Mouse (Mus musculus): Measurements from ENCODE around the gene Stx18.

The Stx18 gene

GRCm38 (mm10) chr5:38082589-38082988 is 44.0 kb downstream of the Stx18 start:
- DNase-seq: no peak

GRCm38 (mm10) chr5:38083362-38083761 is 44.8 kb downstream of the Stx18 start:
- no peak for DNase-seq

GRCm38 (mm10) chr5:38084616-38085015 is 46.1 kb downstream of the Stx18 start:
- no peak for DNase-seq

DNA sequence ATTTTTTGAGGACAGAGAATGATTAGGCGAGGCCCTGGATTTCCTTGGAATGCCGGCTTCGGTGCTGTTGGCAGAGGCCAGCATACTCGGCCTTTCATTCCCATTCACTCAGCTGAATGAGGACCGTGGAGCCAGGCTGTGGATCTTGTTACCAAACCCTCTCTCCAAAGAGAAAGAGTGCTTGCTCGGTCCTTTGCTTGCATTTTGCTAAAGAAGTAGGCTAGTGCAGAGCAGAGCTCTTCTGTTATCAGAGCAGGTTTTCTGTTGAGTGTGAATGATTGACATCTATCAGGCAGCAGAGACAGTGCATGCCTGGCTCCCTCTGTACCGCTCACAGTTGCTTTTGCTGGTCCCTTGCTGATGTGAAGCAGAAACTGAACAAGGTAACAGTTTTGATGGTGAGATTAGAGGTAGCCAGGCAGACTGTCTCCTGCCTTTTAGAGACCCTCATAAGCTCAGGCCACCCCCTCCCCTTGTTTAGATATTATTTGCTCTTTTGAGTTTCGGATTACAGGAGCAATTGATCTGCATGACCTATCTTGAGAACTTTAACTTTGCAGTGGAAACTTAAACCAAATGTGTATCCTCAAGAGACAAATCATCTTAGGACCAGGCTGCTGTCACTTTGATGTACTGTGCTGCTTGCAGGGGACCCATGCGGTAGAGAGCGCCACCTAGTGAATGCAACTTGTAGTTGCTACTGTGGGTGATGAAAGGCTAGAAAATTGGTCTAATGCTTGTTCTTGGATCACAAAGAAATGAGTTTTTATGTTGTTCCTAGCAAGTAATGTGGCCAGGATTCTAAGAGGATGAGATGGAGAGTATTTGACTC is 47.2 kb downstream of the Stx18 start:
- no peak for DNase-seq

GRCm38 (mm10) chr5:38090111-38090510 is 51.6 kb downstream of the Stx18 start:
- DNase-seq: no peak

DNA sequence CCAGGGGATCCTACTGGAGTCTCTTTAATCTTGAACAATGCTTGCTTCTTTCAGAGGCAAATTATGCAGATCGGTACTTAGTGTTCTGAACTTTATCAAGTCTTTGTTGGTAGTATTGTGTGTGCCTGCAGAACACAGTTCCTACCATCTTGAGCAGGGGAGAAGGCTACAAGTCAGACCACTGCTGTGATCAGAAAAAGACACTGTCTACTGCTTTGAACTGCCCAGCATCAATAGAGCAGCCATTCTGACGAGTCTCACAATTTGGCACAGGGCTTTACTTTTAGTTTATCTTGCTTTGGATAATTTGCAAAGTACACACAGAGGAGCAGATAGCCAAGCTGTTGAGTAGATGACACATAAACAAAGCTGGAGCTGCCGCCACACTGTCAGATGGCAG is 52.0 kb downstream of the Stx18 start:
- DNase-seq: no peak

- DNase-seq: no peak
Measured at GRCm38 (mm10) chr5:38091046-38091965, 52.8 kb downstream of the Stx18 start.

GRCm38 (mm10) chr5:38091966-38092304 is 53.4 kb downstream of the Stx18 start:
- no peak for DNase-seq

DNA sequence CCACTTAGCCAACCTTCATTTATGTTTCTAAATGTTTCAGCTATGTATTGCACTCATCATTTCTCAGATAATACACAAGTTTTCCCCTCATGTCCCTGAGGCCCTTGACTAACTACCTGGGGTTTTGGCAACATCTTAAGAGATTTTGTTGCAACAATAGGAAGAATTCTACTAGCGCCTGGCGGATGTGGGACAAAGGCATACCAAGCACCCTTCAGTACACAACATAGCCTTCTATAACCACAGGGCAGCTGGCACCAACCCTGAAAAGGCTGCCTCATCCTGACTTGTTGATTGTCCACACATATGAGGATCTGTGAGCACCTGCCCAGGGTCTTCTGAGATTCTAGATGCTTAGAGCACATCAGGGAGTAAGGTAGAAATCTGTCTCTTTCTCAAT is 55.8 kb downstream of the Stx18 start:
- DNase-seq: no peak

- DNase-seq: no peak
Measured at GRCm38 (mm10) chr5:38097501-38098093, 59.1 kb downstream of the Stx18 start.

- no peak for DNase-seq
Measured at GRCm38 (mm10) chr5:38099139-38099676, 60.7 kb downstream of the Stx18 start.

DNA sequence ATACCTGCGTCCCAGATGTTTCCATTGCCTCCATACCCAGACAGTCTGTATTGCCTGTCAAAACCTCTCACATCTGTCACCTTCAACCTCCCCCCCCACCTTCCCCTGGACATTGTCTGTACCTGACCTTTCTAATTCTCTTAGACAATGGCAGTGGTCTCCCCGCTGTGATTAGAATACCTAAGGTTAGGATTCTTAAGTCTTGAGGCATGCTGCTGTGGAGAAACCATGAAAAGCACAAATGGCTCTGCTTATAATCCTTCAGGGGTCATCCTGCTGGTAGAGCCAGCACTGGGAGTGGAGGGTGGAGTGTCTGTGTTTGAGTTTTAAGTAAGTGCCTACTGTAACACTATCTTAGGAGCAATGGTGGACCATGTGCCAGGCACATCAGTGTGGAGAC is 64.4 kb downstream of the Stx18 start:
- no peak for DNase-seq

- DNase-seq: no peak
Measured at GRCm38 (mm10) chr5:38106080-38106697, 67.6 kb downstream of the Stx18 start.

- DNase-seq: no peak
Measured at GRCm38 (mm10) chr5:38106807-38107206, 68.3 kb downstream of the Stx18 start.

DNA sequence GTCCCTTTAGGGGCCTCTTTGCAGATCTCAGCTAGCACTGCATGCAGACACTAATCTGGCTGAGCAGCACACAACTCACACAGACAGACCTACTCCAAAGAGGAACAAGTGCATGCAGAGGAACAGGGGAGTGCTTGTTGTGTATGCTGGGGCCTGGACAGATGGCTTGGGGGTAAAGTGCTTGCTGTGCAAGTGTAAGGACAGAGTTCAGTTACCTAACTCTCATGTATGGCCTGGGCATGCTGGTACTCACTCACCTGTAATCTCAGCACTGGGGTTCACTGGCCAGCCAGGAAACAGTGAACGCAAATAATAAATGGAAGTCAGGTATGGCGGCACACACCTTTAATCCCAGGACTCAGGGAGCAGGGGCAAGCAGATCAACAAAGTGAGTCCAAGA is 76.0 kb downstream of the Stx18 start:
- no peak for DNase-seq

DNA sequence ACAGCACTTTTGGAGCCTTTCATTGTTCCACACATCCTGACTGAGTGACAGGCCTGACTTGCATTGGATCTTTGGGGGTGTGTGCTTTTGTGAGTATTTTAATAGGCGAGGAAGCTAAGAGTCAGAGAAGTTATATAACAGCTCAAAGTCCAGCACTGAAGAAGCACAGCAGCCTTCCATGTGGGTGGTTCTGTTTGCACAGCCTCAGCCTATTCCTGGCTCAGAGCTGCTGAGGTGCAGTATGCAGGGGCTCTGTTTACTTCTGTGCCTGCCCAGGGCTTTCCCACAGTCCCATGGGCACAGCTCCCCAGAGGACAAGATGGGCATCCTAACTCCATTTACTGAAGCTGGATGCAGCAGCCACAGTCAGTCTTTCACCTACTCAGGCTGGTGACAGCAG is 78.5 kb downstream of the Stx18 start:
- DNase-seq: no peak

- no peak for DNase-seq
Measured at GRCm38 (mm10) chr5:38119268-38119667, 80.7 kb downstream of the Stx18 start.

GRCm38 (mm10) chr5:38121699-38122098 is 83.2 kb downstream of the Stx18 start:
- no peak for DNase-seq

DNA sequence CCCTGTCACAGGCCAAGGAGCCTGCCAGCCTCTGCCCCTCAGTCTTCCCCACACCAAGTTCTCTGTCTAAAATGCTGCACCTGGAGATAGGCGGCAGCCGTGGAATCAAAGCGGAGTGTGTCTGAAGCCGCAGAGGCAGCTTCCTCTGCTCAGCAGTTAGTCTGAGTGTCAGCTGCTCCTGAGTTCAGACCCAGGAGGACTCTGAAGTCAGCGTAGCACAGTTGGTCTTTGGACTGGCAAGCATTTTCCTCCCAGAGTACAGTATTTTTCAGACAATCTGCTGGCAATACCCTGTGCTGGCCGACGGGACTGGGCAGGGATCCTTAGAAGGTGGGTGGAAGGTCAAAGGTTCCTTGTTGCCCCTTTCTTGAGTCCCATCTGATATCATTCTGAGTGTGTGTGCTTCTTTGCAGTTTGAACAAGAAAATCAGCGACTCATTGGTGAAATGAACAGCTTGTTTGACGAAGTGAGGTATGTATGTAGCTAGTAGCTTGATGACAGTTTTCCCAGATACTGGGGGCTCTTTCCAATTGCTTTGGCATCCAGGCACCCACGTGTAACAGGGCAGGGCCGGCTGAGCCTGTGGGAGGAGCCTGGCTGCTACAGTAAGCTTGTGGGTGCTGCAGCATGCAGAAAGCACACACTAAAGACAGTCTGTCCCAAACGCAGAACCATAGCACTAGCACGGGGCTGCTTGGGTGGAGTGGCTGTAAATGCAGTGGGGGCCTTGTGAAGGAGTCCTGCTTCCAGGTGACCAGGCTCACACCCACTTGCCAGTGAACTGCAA is 88.2 kb downstream of the Stx18 start:
- DNase-seq: no peak

DNA sequence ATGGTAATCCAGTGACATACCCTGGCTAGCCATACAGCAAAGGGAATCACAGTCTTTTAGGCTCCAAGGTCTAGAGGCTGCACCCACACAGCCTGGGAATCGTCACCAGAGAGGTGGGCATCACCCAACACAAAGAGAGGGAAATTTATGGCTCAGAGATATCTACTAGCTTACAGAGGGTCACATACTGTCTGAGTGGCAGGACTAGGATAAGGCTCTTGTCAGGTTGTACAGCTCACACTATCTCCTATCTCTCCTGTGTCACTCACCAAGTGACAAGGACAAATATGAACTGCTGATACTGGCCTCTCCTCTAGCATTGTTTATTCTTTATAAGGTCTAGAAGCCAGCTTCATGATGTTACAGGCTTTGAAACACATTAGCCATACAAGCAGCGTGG is 90.8 kb downstream of the Stx18 start:
- no peak for DNase-seq

DNA sequence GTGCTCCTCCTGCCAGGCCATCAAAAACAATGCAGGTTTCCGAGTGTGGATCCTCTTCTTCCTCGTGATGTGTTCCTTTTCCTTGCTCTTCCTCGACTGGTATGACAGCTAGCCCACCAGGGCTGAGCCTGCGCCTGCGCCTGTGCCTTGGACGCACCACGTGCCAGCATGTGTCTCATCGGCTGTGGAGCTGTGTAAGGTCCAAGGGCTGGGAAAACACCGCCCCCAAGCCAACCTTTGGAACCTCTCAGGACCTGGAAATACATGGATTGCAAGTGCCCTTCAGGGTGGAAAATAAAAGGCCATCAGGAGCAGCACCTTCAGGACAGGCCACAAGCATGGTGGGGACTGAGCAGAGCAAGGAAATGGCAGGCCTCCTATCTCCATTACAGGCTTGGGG is 97.7 kb downstream of the Stx18 start:
- no peak for DNase-seq

DNA sequence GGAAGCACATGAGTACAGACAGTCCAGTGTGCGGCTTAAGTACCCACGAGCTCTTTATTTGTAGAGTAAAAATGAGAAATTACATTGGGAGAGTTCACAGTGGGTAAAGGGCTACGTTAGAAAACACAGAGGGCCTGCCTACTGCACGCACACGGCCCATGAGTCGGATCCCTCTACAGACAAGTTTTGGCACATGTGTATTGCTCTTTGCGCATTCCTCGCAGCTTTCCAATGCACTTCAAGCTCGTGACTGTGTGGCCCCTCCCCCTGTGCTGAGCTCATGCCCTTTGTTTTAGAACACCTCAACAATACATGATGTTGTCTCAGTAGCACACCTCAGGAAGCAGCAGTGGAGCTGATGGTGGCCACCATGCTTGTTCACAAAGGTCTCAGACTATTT is 98.6 kb downstream of the Stx18 start:
- no peak for DNase-seq
